Mouse (Mus musculus): ENCODE results near the gene Reln. TPM values are rescaled to one million over a fixed set of nuclear protein-coding genes. Genes with fewer than 3 reads are reported as not detected.

Reln gene
- polyA plus RNA-seq, 1 experiment from 2014 or later = 1.8 TPM

GRCm38 (mm10) chr5:22080468-22080986, 264.0 kb downstream of the Reln start:
- DNase-seq = no peak
- H3K9ac ChIP-seq = no peak overlapping the region
- WGBS = 89% methylated on average over 6 of the region's 6 CpGs
- no peak overlapping the region for H3K27ac ChIP-seq (ENCODE audit: low read depth)
- H3K4me1 ChIP-seq (ENCODE audit: insufficient read depth) = no peaks in the 10 kb centered on the region
- H3K4me2 ChIP-seq = no peak overlapping the region
- no peak for ATAC-seq (ENCODE audit: insufficient read depth)
- H3K9me3 ChIP-seq (ENCODE audit: low read depth, low read length) = no peaks in the 10 kb centered on the region
- H3K27me3 ChIP-seq (ENCODE audit: insufficient read depth, low read length) = no peaks in the 10 kb centered on the region
- no peak for TF ChIP-seq CTCF (IDR thresholded peaks at IDR 0.05; ENCODE audit: low read depth)
- H3K4me3 ChIP-seq (ENCODE audit: low read depth, low read length) = no peak overlapping the region
- no peaks in the 10 kb centered on the region for H3K36me3 ChIP-seq (ENCODE audit: insufficient read depth)

GRCm38 (mm10) chr5:22074971-22075370, 269.5 kb downstream of the Reln start:
- Histone ChIP-seq H3K4me2 (no peak overlapping the region), H3K27me3 (ENCODE audit: insufficient read depth, low read length) (no peaks in the 10 kb centered on the region), H3K4me3 (ENCODE audit: low read depth, low read length) (no peak overlapping the region), H3K4me1 (ENCODE audit: insufficient read depth) (no peaks in the 10 kb centered on the region), H3K9me3 (ENCODE audit: low read depth, low read length) (no peaks in the 10 kb centered on the region), H3K9ac (no peak overlapping the region), H3K27ac (ENCODE audit: low read depth) (no peak overlapping the region), H3K36me3 (ENCODE audit: insufficient read depth) (no peaks in the 10 kb centered on the region)
- DNase-seq (no peak), ATAC-seq (ENCODE audit: insufficient read depth) (no peak)
- TF ChIP-seq CTCF (IDR thresholded peaks at IDR 0.05; ENCODE audit: low read depth) = no peak
- 55% methylated on average over 5 of the region's 5 CpGs for WGBS

GRCm38 (mm10) chr5:22072591-22072990, 271.9 kb downstream of the Reln start:
- no peaks in the 10 kb centered on the region for H3K36me3 ChIP-seq (ENCODE audit: insufficient read depth)
- no peak for DNase-seq
- ATAC-seq (ENCODE audit: insufficient read depth) = no peak
- H3K4me1 ChIP-seq (ENCODE audit: insufficient read depth) = no peaks in the 10 kb centered on the region
- no peak overlapping the region for H3K9ac ChIP-seq
- 73% methylated on average over 6 of the region's 6 CpGs for WGBS
- H3K27me3 ChIP-seq (ENCODE audit: insufficient read depth, low read length) = no peaks in the 10 kb centered on the region
- H3K27ac ChIP-seq (ENCODE audit: low read depth) = no peak overlapping the region
- TF ChIP-seq CTCF (IDR thresholded peaks at IDR 0.05; ENCODE audit: low read depth) = no peak
- H3K4me3 ChIP-seq (ENCODE audit: low read depth, low read length) = no peak overlapping the region
- no peaks in the 10 kb centered on the region for H3K9me3 ChIP-seq (ENCODE audit: low read depth, low read length)
- no peak overlapping the region for H3K4me2 ChIP-seq

DNA sequence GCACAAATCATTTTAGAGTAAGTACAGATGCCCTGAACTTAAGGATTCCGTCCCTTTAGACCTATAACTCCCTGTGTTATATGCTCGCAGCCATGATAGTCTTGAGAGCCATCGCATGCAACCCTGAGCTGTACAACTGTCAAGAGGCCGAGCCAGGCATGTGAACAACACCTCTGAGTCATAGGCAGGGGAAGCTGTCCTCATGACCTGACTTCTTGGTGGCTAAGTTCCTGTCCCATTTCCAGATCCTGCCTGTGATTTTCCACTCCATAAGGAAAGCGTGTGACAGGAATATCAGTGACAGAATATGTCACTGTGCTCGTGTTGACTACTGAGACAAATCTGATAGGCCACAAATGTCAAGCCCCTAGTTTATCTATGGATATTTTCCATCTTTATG, 285.3 kb downstream of the Reln start:
- 63% methylated on average over 6 of the region's 6 CpGs for WGBS
- H3K9me3 ChIP-seq (ENCODE audit: low read depth, low read length) = no peaks in the 10 kb centered on the region
- DNase-seq = no peak
- no peak overlapping the region for H3K9ac ChIP-seq
- H3K36me3 ChIP-seq (ENCODE audit: insufficient read depth) = no peaks in the 10 kb centered on the region
- no peak for ATAC-seq (ENCODE audit: insufficient read depth)
- H3K4me1 ChIP-seq (ENCODE audit: insufficient read depth) = no peaks in the 10 kb centered on the region
- no peak overlapping the region for H3K4me3 ChIP-seq (ENCODE audit: low read depth, low read length)
- no peak overlapping the region for H3K27ac ChIP-seq (ENCODE audit: low read depth)
- no peak for TF ChIP-seq CTCF (IDR thresholded peaks at IDR 0.05; ENCODE audit: low read depth)
- no peaks in the 10 kb centered on the region for H3K27me3 ChIP-seq (ENCODE audit: insufficient read depth, low read length)
- no peak overlapping the region for H3K4me2 ChIP-seq

DNA sequence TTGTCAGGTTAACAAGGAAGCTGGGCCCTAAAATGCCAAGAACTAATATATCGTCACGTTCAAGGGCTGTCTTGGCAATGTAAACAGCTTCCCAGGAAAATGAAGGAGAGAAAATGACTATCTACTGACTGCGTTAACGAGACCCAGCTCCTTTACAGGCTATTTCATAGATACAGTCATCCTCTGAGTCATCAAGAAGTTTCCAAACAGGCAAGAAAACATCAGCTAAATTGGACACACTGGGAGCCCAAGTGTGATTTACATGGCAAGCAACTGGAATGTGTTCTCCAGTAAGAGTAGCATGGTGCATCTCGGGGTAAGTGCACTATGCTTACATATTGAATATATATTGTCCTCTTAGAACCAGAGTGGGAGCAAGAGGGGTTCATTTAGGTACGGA, 302.7 kb downstream of the Reln start:
- ATAC-seq (ENCODE audit: insufficient read depth) (no peak), DNase-seq (no peak)
- H3K27me3 ChIP-seq (ENCODE audit: insufficient read depth, low read length) = no peaks in the 10 kb centered on the region
- H3K4me3 ChIP-seq (ENCODE audit: low read depth, low read length) = no peak overlapping the region
- WGBS = 77% methylated on average over 6 of the region's 6 CpGs
- H3K27ac ChIP-seq (ENCODE audit: low read depth) = no peak overlapping the region
- no peak for TF ChIP-seq CTCF (IDR thresholded peaks at IDR 0.05; ENCODE audit: low read depth)
- no peaks in the 10 kb centered on the region for H3K9me3 ChIP-seq (ENCODE audit: low read depth, low read length)
- no peaks in the 10 kb centered on the region for H3K36me3 ChIP-seq (ENCODE audit: insufficient read depth)
- H3K9ac ChIP-seq = no peak overlapping the region
- no peak overlapping the region for H3K4me2 ChIP-seq
- no peaks in the 10 kb centered on the region for H3K4me1 ChIP-seq (ENCODE audit: insufficient read depth)

- WGBS = 84% methylated on average over 12 of the region's 12 CpGs
- Histone ChIP-seq H3K4me2 (no peak overlapping the region), H3K9me3 (ENCODE audit: low read depth, low read length) (no peaks in the 10 kb centered on the region), H3K4me1 (ENCODE audit: insufficient read depth) (no peaks in the 10 kb centered on the region), H3K9ac (no peak overlapping the region), H3K27me3 (ENCODE audit: insufficient read depth, low read length) (no peaks in the 10 kb centered on the region), H3K4me3 (ENCODE audit: low read depth, low read length) (no peak overlapping the region), H3K36me3 (ENCODE audit: insufficient read depth) (no peaks in the 10 kb centered on the region), H3K27ac (ENCODE audit: low read depth) (no peak overlapping the region)
- DNase-seq (no peak), ATAC-seq (ENCODE audit: insufficient read depth) (no peak)
- TF ChIP-seq CTCF (IDR thresholded peaks at IDR 0.05; ENCODE audit: low read depth) = no peak
Observed at GRCm38 (mm10) chr5:22039375-22040149, 304.9 kb downstream of the Reln start.

- TF ChIP-seq CTCF (IDR thresholded peaks at IDR 0.05; ENCODE audit: low read depth) = no peak
- no peak overlapping the region for H3K9ac ChIP-seq
- no peaks in the 10 kb centered on the region for H3K36me3 ChIP-seq (ENCODE audit: insufficient read depth)
- no peak overlapping the region for H3K27ac ChIP-seq (ENCODE audit: low read depth)
- no peaks in the 10 kb centered on the region for H3K4me1 ChIP-seq (ENCODE audit: insufficient read depth)
- H3K27me3 ChIP-seq (ENCODE audit: insufficient read depth, low read length) = no peaks in the 10 kb centered on the region
- no peak overlapping the region for H3K4me2 ChIP-seq
- WGBS = 67% methylated on average over 8 of the region's 8 CpGs
- H3K4me3 ChIP-seq (ENCODE audit: low read depth, low read length) = no peak overlapping the region
- no peak for DNase-seq
- ATAC-seq (ENCODE audit: insufficient read depth) = no peak
- no peaks in the 10 kb centered on the region for H3K9me3 ChIP-seq (ENCODE audit: low read depth, low read length)
Observed at GRCm38 (mm10) chr5:22035201-22035600, 309.3 kb downstream of the Reln start.

All from lung, embryonic 14.5 days (tissue).